8 mouse cellular contexts compared by ENCODE assay signal in the genomic region with DNA sequence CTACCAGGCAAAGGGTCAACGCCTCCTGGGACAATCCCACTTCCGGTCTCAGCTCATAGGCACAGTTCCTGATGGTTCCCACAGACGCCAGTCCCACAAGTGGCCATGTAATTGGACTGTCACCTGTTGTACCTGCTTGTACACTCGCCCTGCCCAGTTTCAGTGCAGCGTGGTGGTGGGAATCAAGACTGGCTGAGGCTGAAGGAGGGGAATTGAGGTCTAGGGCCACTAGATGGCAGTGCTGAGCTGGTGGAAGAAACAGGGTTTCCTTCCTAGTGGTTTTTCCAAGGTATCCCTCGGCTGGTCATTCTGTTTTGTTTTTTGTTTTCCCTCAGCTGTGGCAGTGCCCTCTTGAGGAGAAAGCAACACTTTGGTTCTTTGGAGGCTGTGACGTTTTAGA. TPM values are rescaled to one million over a fixed set of nuclear protein-coding genes. Genes with fewer than 3 reads are reported as not detected.
DNase-seq lines count a peak whose midpoint lies in the region; ATAC-seq lines count a peak whose summit lies in the region.

A gene (minus strand): TSS at position 150 of the 400 bp plus-strand sequence.

- no peak within 1 kb of the TSS for H3K27ac ChIP-seq in limb, embryonic 13.5 days

- H3K9ac ChIP-seq in limb, embryonic 13.5 days: peak within 1 kb of the TSS; percentile 35; the same call in 1 of the 2 replicates

- H3K4me1 ChIP-seq in limb, embryonic 13.5 days: no peaks in the 10 kb centered on the region

- H3K9me3 ChIP-seq in limb, embryonic 13.5 days: no peaks in the 10 kb centered on the region

- peak; percentile 88 for ATAC-seq in granulocyte monocyte progenitor cell, adult 5-6 weeks (replicated peaks; ENCODE audit: poor library complexity, severe bottlenecking)
- peak; percentile 52 for ATAC-seq in limb, embryonic 13.5 days (ENCODE audit: low FRiP score, low read depth)

- DNase-seq in layer of hippocampus, adult 11-12 months (ENCODE audit: low spot score): peak; percentile 80
- DNase-seq in layer of hippocampus, adult 9-10 months (ENCODE audit: low spot score): no peak
- peak; percentile 89 for DNase-seq in embryo, embryonic 10 days (ENCODE audit: low spot score)
- DNase-seq in kidney, adult 11 months: peak; percentile 49
- DNase-seq in naive thymus-derived CD4-positive, alpha-beta T cell, adult 2 months (ENCODE audit: low read depth): peak; percentile 73
- DNase-seq in spleen, postnatal 4 days (ENCODE audit: low spot score in 2 of 2): peak; percentile 70 to 88

- WGBS in limb, embryonic 13.5 days: 12% methylated on average over 7 of the region's 7 CpGs

- H3K27me3 ChIP-seq in limb, embryonic 13.5 days: peaks cover 19% of the 10 kb centered on the region

- H3K36me3 ChIP-seq in limb, embryonic 13.5 days: peaks cover 10% of the 10 kb centered on the region

- no peak within 1 kb of the TSS for H3K4me3 ChIP-seq in limb, embryonic 13.5 days

- H3K4me2 ChIP-seq in limb, embryonic 13.5 days (replicated peaks): no peak within 1 kb of the TSS

RNA-seq across cellular contexts. Expression of the gene that starts here (rescaled TPM):
- total RNA-seq in granulocyte monocyte progenitor cell, adult 5-6 weeks (2014; fragmentation: Nextera tagmentation): not detected in 2 replicates
- not detected in 2 replicates for total RNA-seq in granulocyte monocyte progenitor cell, adult 5-6 weeks (2017)
- polyA plus RNA-seq in limb, embryonic 13.5 days (2015; fragmentation: Nextera tagmentation; extraction: Ambion mirVana): 0.37 and 0.48 TPM in 2 replicates

Comparison
In these comparisons a context has a peak if more than half of its experiments do, and no peak if none do; other contexts are left out.
1. Peak in ATAC-seq in granulocyte monocyte progenitor cell, adult 5-6 weeks; RNA of the gene not detected or under 1 TPM.
2. Peak in ATAC-seq and H3K9ac ChIP-seq in limb, embryonic 13.5 days; RNA of the gene not detected or under 1 TPM.